23 mouse cellular contexts compared by ENCODE assay signal in the genomic region with DNA sequence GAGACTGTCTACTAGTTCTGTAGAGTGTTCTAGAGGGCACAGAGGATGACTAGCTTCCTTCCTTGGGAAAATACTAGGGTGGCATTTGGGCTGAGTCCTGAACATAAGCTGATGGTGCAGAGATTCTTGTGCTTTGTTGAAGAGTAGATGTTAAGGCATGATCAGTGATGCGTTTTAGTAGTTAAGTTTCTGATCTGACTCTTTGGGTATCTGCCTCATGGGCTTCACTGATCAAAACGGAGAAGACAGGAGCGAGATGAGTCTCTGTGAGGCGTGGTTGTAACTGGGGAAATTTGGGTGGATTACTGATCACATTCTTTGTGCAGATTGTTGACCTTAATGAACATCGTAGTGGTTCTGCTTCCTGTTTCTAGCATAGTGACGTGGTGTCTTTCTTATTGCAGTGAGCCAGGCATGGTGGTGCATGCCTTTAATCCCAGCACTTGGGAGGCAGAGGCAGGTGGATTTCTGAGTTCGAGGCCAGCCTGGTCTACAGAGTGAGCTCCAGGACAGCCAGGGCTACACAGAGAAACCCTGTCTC. TPM values are rescaled to one million over a fixed set of nuclear protein-coding genes. Genes with fewer than 3 reads are reported as not detected.
DNase-seq lines count a peak whose midpoint lies in the region; ATAC-seq and TF ChIP-seq lines count a peak whose summit lies in the region.
"Had no signal": no experiment of that assay in that cellular context is flagged by ENCODE, and none has a peak within 500 bp of the region (broad histone marks: within the 10 kb centered on the region; RNA-seq: fewer than 3 reads in every experiment).

No protein-coding gene starts in this region.

- intact Hi-C loops in heart, postnatal 10 days (cut with DNase I) = no loop called here
- intact Hi-C loops in gastrocnemius, adult 2 months (cut with DNase I) = no loop called here

- H3K27ac ChIP-seq in gastrocnemius, adult 2 months = no peak overlapping the region
- H3K27ac ChIP-seq: embryonic facial prominence, embryonic 12.5 days; embryonic facial prominence, embryonic 15.5 days; forebrain, embryonic 15.5 days; heart, adult 2 months; heart, embryonic 10.5 days; heart, embryonic 13.5 days; hindbrain, embryonic 12.5 days; hindbrain, embryonic 15.5 days had no signal

- no peak for TF ChIP-seq CTCF in gastrocnemius, adult 2 months (IDR thresholded peaks at IDR 0.05)

- DNase-seq in heart, adult 11 months = peak; percentile 42
- no peak for DNase-seq in heart, postnatal 10 days
- DNase-seq in gastrocnemius, adult 2 months = no peak
- no peak for DNase-seq in spleen, adult 18-20 months
- no peak for DNase-seq in right cerebral cortex, adult 2 months (ENCODE audit: low spot score in 2 of 2)
- DNase-seq: adrenal gland, postnatal 10 days; adrenal gland, postnatal 36 days; B cell, adult 2 months; cerebellum, adult 18-20 months; cerebellum, adult 9-10 months; cerebellum, postnatal 14 days; gastrocnemius, postnatal 14 days; heart, adult 2 months had no signal

- no peak overlapping the region for H3K4me3 ChIP-seq in gastrocnemius, adult 2 months
- H3K4me3 ChIP-seq: embryonic facial prominence, embryonic 12.5 days; embryonic facial prominence, embryonic 15.5 days; forebrain, embryonic 15.5 days; heart, adult 2 months; heart, embryonic 10.5 days; heart, embryonic 13.5 days; hindbrain, embryonic 12.5 days; hindbrain, embryonic 15.5 days had no signal

- ATAC-seq in granulocyte monocyte progenitor cell, adult 5-6 weeks (replicated peaks; ENCODE audit: poor library complexity, severe bottlenecking) = peak; percentile 61
- peak; percentile 47; the same call in 1 of the 2 replicates for ATAC-seq in megakaryocyte, adult 5-6 weeks (ENCODE audit: poor library complexity, severe bottlenecking)
- ATAC-seq: forebrain, embryonic 15.5 days; intestine, embryonic 16.5 days had no signal

RNA-seq across cellular contexts. Expression of a gene that starts 7.4 kb away (rescaled TPM):
- 10 to 100 TPM; 27.6 to 29.5 TPM for total RNA-seq in heart, postnatal 10 days (2021)
- total RNA-seq in granulocyte monocyte progenitor cell, adult 5-6 weeks (2014; fragmentation: Nextera tagmentation) = 64.9 and 67.8 TPM in 2 replicates
- total RNA-seq in granulocyte monocyte progenitor cell, adult 5-6 weeks (2017) = 49.6 and 54.8 TPM in 2 replicates
- total RNA-seq in megakaryocyte, adult 5-6 weeks (2015) = 45.7 and 52.2 TPM in 2 replicates
- total RNA-seq in megakaryocyte, adult 5-6 weeks (2017) = 31.7 and 40.1 TPM in 2 replicates
- 10 to 100 TPM; 14.2 to 14.8 TPM for total RNA-seq in gastrocnemius, adult 2 months (2021)

RNA-seq across cellular contexts. Expression of a gene that starts 7.4 kb away (rescaled TPM):
- total RNA-seq in heart, postnatal 10 days (2021) = 10 to 100 TPM; 69.9 to 75.5 TPM
- 107 and 146 TPM in 2 replicates for total RNA-seq in granulocyte monocyte progenitor cell, adult 5-6 weeks (2014; fragmentation: Nextera tagmentation)
- 56.0 and 80.4 TPM in 2 replicates for total RNA-seq in granulocyte monocyte progenitor cell, adult 5-6 weeks (2017)
- total RNA-seq in megakaryocyte, adult 5-6 weeks (2015) = 111 and 124 TPM in 2 replicates
- 66.6 and 102 TPM in 2 replicates for total RNA-seq in megakaryocyte, adult 5-6 weeks (2017)
- total RNA-seq in gastrocnemius, adult 2 months (2021) = 100 to 1,000 TPM; 122 to 148 TPM
